Comparison of ENCODE assay signal across 8 mouse cellular contexts in genomic region chr7:78085783-78086565, GRCm38 (mm10).
DNase-seq lines count a peak whose midpoint lies in the region; ATAC-seq lines count a peak whose summit lies in the region.

No protein-coding gene starts in this region.

- 49% methylated on average over 11 of the region's 11 CpGs for WGBS in embryonic facial prominence, embryonic 12.5 days
- WGBS in embryonic facial prominence, embryonic 10.5 days = 64% methylated on average over 11 of the region's 11 CpGs
- WGBS in forebrain, embryonic 14.5 days = 50% methylated on average over 11 of the region's 11 CpGs

- H3K9ac ChIP-seq in embryonic facial prominence, embryonic 12.5 days = no peak overlapping the region
- H3K9ac ChIP-seq in forebrain, embryonic 14.5 days (ENCODE audit: low read length) = no peak overlapping the region

- intact Hi-C loops in left cerebral cortex, postnatal 14 days (cut with DNase I) = no loop called here
- intact Hi-C loops in left cerebral cortex, postnatal 10 days (cut with DNase I) = no loop called here

- no peak overlapping the region for H3K4me3 ChIP-seq in embryonic facial prominence, embryonic 12.5 days
- no peak overlapping the region for H3K4me3 ChIP-seq in embryonic facial prominence, embryonic 10.5 days
- H3K4me3 ChIP-seq in forebrain, embryonic 14.5 days (ENCODE audit: low read depth, low read length) = no peak overlapping the region

- H3K4me1 ChIP-seq in embryonic facial prominence, embryonic 12.5 days = peaks cover 6% of the 10 kb centered on the region; the same call in 1 of the 2 replicates
- H3K4me1 ChIP-seq in embryonic facial prominence, embryonic 10.5 days = 0 out of 2 replicates have a peak, but pooled peaks cover 4% of the 10 kb centered on the region
- H3K4me1 ChIP-seq in forebrain, embryonic 14.5 days (ENCODE audit: control insufficient read depth, insufficient read depth, low read length) = peaks cover 6% of the 10 kb centered on the region

- no peak for ATAC-seq in embryonic facial prominence, embryonic 12.5 days (ENCODE audit: insufficient number of reproducible peaks, insufficient read depth, low FRiP score, low TSS enrichment)
- ATAC-seq in forebrain, embryonic 14.5 days = peak; percentile 84

- H3K4me2 ChIP-seq in embryonic facial prominence, embryonic 12.5 days (replicated peaks) = no peak overlapping the region
- 0 out of 2 replicates have a peak overlapping the region, but pooled peaks have one; percentile 3 for H3K4me2 ChIP-seq in forebrain, embryonic 14.5 days (ENCODE audit: low read length)

- no peaks in the 10 kb centered on the region for H3K9me3 ChIP-seq in embryonic facial prominence, embryonic 12.5 days
- H3K9me3 ChIP-seq in embryonic facial prominence, embryonic 10.5 days = no peaks in the 10 kb centered on the region
- no peaks in the 10 kb centered on the region for H3K9me3 ChIP-seq in forebrain, embryonic 14.5 days (replicated peaks; ENCODE audit: control insufficient read depth, low read length)

- no peaks in the 10 kb centered on the region for H3K27me3 ChIP-seq in embryonic facial prominence, embryonic 12.5 days
- H3K27me3 ChIP-seq in embryonic facial prominence, embryonic 10.5 days (replicated peaks; ENCODE audit: low read depth, poor library complexity, severe bottlenecking) = no peaks in the 10 kb centered on the region
- no peaks in the 10 kb centered on the region for H3K27me3 ChIP-seq in forebrain, embryonic 14.5 days (replicated peaks; ENCODE audit: control insufficient read depth, insufficient read depth, low read length)

- H3K36me3 ChIP-seq in embryonic facial prominence, embryonic 12.5 days = no peaks in the 10 kb centered on the region
- H3K36me3 ChIP-seq in embryonic facial prominence, embryonic 10.5 days (replicated peaks) = no peaks in the 10 kb centered on the region
- no peaks in the 10 kb centered on the region for H3K36me3 ChIP-seq in forebrain, embryonic 14.5 days (ENCODE audit: control insufficient read depth, insufficient read depth, low read length)

- DNase-seq in embryonic facial prominence, embryonic 10.5 days (ENCODE audit: low spot score) = no peak
- DNase-seq in left cerebral cortex, postnatal 14 days (ENCODE audit: low spot score in 2 of 2) = peak; percentile 12 to 14
- DNase-seq in left cerebral cortex, postnatal 10 days (ENCODE audit: extremely low spot score in 1 of 2, low spot score in 2 of 2) = no peak
- DNase-seq in forebrain, embryonic 14.5 days (ENCODE audit: low spot score) = peak; percentile 72
- peak; percentile 4 for DNase-seq in lung, postnatal 10 days
- no peak for DNase-seq in frontal cortex, postnatal 14 days (ENCODE audit: low spot score in 2 of 2)
- DNase-seq in adrenal gland, postnatal 36 days = no peak

- 0 out of 2 replicates have a peak overlapping the region, but pooled peaks have one; percentile 23 for H3K27ac ChIP-seq in embryonic facial prominence, embryonic 12.5 days
- no peak overlapping the region for H3K27ac ChIP-seq in embryonic facial prominence, embryonic 10.5 days (replicated peaks)
- H3K27ac ChIP-seq in forebrain, embryonic 14.5 days (ENCODE audit: low read depth, low read length) = peak overlapping the region; percentile 27; the same call in 1 of the 2 replicates

Comparison
In these comparisons a context has a peak if more than half of its experiments do, and no peak if none do; other contexts are left out.
1. DNase-seq: peak in left cerebral cortex, postnatal 14 days (2 of 2), forebrain, embryonic 14.5 days (single experiment) and lung, postnatal 10 days (single experiment); none in embryonic facial prominence, embryonic 10.5 days (single experiment), left cerebral cortex, postnatal 10 days (0 of 2), frontal cortex, postnatal 14 days (0 of 2) and adrenal gland, postnatal 36 days (0 of 2).